Mouse (Mus musculus) lung, embryonic 16.5 days (tissue): ENCODE measurements around the gene Srrt. TPM values are rescaled to one million over a fixed set of nuclear protein-coding genes. Genes with fewer than 3 reads are reported as not detected.

ENCODE experiments used
- ATAC-seq: fragments of 200-750 bp; cut with Nextera tagmentation; 2 replicates; pipeline ENCODE4 v1.8.0; 2017; ENCODE audit warnings: low read depth, mild to moderate bottlenecking, moderate library complexity
- H3K27ac ChIP-seq: fragments of 300-500 bp; sonication (generic); 2 replicates; pipeline ENCODE4 v1.5.1; 2014; ENCODE audit warnings: mild to moderate bottlenecking, control low read depth, low read length
- H3K27me3 ChIP-seq: fragments of 300-500 bp; sonication (generic); 2 replicates; pipeline ENCODE4 v1.6.1; 2014; ENCODE audit warnings: low read depth, low read length, mixed read lengths; ENCODE audit not compliant: control insufficient read depth, insufficient read depth
- H3K36me3 ChIP-seq: fragments of 300-500 bp; sonication (generic); 2 replicates; pipeline ENCODE4 v1.6.1; 2014; ENCODE audit warnings: low read length; ENCODE audit not compliant: control insufficient read depth, insufficient read depth
- H3K4me1 ChIP-seq: fragments of 300-500 bp; sonication (generic); replicated peaks from 2 replicates; pipeline ENCODE4 v1.6.1; 2014; ENCODE audit warnings: low read length, mixed read lengths; ENCODE audit not compliant: control insufficient read depth, insufficient read depth
- H3K4me2 ChIP-seq: fragments of 300-500 bp; sonication (generic); 2 replicates; pipeline ENCODE4 v1.6.1; 2014; ENCODE audit warnings: low read depth, low read length, control low read depth
- H3K4me3 ChIP-seq: fragments of 300-500 bp; sonication (generic); 2 replicates; pipeline ENCODE4 v1.5.1; 2014; ENCODE audit warnings: mild to moderate bottlenecking, low read length, control low read depth
- H3K9ac ChIP-seq: fragments of 300-500 bp; sonication (generic); 2 replicates; pipeline ENCODE4 v1.6.1; 2014; ENCODE audit warnings: low read length, control low read depth
- H3K9me3 ChIP-seq: fragments of 300-500 bp; sonication (generic); 2 replicates; pipeline ENCODE4 v1.6.1; 2016; ENCODE audit warnings: low read length; ENCODE audit not compliant: control insufficient read depth
- WGBS: fragments of 180-500 bp; shearing (Covaris S2); extraction: QIAGEN DNeasy Blood & Tissue Kit; methylation state at CpG from one replicate; pipeline ENCODE4 v1.1.7; 2014; 5-methylcytosine and 5-hydroxymethylcytosine counted together
- polyA plus RNA-seq: library from polyadenylated mRNA; unstranded; fragments of >200 nt; fragmentation: Nextera tagmentation; extraction: Ambion mirVana; gene quantifications from 2 replicates; pipeline ENCODE4 v1.2.1, GENCODE M21; 2015

Gene Srrt
- polyA plus RNA-seq, 1 experiment from 2014 or later, result 144 TPM

DNA sequence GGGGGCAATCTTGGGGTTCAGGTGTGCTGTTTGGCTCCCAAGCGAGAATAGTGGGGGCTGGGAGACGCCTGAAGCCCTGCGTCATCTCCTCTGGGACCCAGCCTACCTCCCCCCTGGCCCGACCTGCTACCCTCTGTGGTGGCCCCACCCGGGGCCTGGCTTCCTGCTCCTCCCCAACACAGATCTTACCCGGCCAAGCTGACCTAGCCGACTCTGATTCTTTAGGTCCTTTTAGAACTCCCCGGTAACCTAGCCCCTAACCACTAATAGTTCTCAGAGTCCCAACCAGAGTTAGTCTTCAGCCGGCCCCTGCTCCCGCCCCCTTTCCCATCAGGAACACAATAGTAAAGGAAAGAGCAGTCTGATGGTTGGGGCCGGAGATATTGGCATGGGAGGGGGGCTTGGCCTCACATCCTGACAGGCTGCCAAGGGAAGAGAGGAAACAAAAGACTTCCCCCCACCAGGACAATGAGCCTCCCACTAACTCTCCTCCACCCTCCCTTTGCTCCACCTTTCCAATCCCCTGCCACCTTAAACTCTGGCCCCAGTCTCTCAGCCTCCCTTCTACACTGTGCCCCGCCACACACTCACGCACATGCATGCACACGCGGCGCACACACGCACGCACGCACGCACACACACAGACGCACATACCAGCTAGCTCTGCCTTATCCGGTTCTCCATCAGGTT lies 32.0 kb upstream of the Srrt start:
- Histone ChIP-seq H3K4me1 (peaks cover 21% of the 10 kb centered on the region), H3K4me3 (peak overlapping the region; percentile 45), H3K9ac (peak overlapping the region; percentile 66), H3K27ac (peak overlapping the region; percentile 93), H3K4me2 (peak overlapping the region; percentile 63), H3K36me3 (no peaks in the 10 kb centered on the region), H3K27me3 (no peaks in the 10 kb centered on the region), H3K9me3 (no peaks in the 10 kb centered on the region)
- ATAC-seq, result peak; percentile 57
- whole genome bisulfite sequencing, result 14% methylated on average over 22 of the region's 22 CpGs

- 1% methylated on average over 11 of the region's 11 CpGs for WGBS
- no peaks in the 10 kb centered on the region for H3K36me3 ChIP-seq
Observed at GRCm38 (mm10) chr5:137338663-137339289, 31.3 kb upstream of the Srrt start.

GRCm38 (mm10) chr5:137338256-137338655 lies 30.8 kb upstream of the Srrt start:
- Histone ChIP-seq H3K4me2 (peak overlapping the region; percentile 63), H3K36me3 (no peaks in the 10 kb centered on the region), H3K27me3 (no peaks in the 10 kb centered on the region), H3K9me3 (no peaks in the 10 kb centered on the region), H3K4me3 (peak overlapping the region; percentile 45), H3K9ac (peak overlapping the region; percentile 66), H3K27ac (peak overlapping the region; percentile 93), H3K4me1 (peaks cover 25% of the 10 kb centered on the region)
- ATAC-seq, result peak; percentile 86
- under 1% methylated on average over 19 of the region's 19 CpGs for WGBS

More at GRCm38 (mm10) chr5:137338663-137339289, 31.3 kb upstream of the Srrt start:
- Histone ChIP-seq H3K27ac (peak overlapping the region; percentile 93), H3K4me1 (peaks cover 25% of the 10 kb centered on the region), H3K4me3 (peak overlapping the region; percentile 45), H3K27me3 (no peaks in the 10 kb centered on the region), H3K9ac (peak overlapping the region; percentile 66), H3K4me2 (peak overlapping the region; percentile 63), H3K9me3 (no peaks in the 10 kb centered on the region)
- peak; percentile 54 for ATAC-seq

DNA sequence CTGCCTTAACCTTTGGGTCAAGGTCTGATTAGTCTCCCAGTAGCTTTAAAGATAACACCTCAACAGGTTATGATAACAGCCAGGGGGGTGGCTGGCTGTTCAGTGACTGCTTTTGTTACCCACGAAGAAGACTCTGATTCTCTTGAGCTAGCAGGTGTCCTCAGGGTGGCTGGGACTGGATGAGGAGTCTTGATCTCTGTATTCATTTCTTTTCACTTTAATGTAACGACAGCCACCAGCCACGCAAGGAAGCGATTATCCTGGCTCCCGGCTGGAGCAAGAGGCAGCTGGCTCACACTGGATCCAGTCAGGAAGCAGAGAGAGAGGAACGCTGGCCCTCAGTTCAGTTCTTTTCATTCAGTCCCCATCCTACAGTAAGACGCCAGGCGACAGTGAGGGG lies 29.7 kb upstream of the Srrt start:
- Histone ChIP-seq H3K9ac (no peak overlapping the region), H3K9me3 (no peaks in the 10 kb centered on the region), H3K4me3 (no peak overlapping the region), H3K27ac (peak overlapping the region; percentile 14; the same call in 1 of the 2 replicates), H3K4me2 (no peak overlapping the region), H3K4me1 (peaks cover 31% of the 10 kb centered on the region), H3K27me3 (no peaks in the 10 kb centered on the region), H3K36me3 (no peaks in the 10 kb centered on the region)
- WGBS, result 44% methylated on average over 8 of the region's 8 CpGs
- ATAC-seq, result no peak

GRCm38 (mm10) chr5:137335066-137335465 lies 27.6 kb upstream of the Srrt start:
- H3K27me3 ChIP-seq, result no peaks in the 10 kb centered on the region
- H3K4me1 ChIP-seq, result peaks cover 31% of the 10 kb centered on the region
- ATAC-seq, result no peak
- no peak overlapping the region for H3K4me3 ChIP-seq
- H3K4me2 ChIP-seq, result no peak overlapping the region
- no peaks in the 10 kb centered on the region for H3K9me3 ChIP-seq
- 80% methylated on average over 6 of the region's 6 CpGs for WGBS
- H3K9ac ChIP-seq, result no peak overlapping the region
- H3K36me3 ChIP-seq, result no peaks in the 10 kb centered on the region
- H3K27ac ChIP-seq, result no peak overlapping the region

DNA sequence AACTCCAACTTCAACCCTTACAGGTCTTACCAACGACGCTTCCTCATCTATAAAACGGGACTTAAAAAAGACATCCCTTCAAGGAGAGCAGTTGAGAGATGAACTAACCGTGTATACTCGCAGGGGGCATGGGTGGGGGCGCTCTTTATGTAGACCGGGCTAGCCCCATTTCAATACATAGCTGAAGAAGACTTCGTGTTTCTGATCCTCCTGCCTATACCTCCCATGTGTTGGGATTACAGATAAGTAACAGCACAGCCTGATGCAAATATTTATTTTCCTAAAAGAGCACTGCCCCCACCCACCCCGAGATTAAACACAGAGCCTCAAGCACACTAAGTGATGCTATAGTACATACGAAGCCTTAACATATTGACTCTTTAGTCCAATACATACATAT lies 26.8 kb upstream of the Srrt start:
- Histone ChIP-seq H3K4me3 (peak overlapping the region; percentile 64), H3K9me3 (no peaks in the 10 kb centered on the region), H3K27me3 (no peaks in the 10 kb centered on the region), H3K27ac (peak overlapping the region; percentile 14), H3K9ac (peak overlapping the region; percentile 19; the same call in 1 of the 2 replicates), H3K36me3 (no peaks in the 10 kb centered on the region), H3K4me1 (peaks cover 24% of the 10 kb centered on the region), H3K4me2 (peak overlapping the region; percentile 82)
- 39% methylated on average over 10 of the region's 10 CpGs for WGBS
- ATAC-seq, result no peak

- Histone ChIP-seq H3K4me1 (peaks cover 20% of the 10 kb centered on the region), H3K4me3 (peak within 1 kb of the TSS; percentile 64), H3K9me3 (no peaks in the 10 kb centered on the region), H3K27me3 (no peaks in the 10 kb centered on the region), H3K27ac (peak within 1 kb of the TSS; percentile 30), H3K9ac (peak within 1 kb of the TSS; percentile 80), H3K4me2 (peak within 1 kb of the TSS; percentile 82), H3K36me3 (no peaks in the 10 kb centered on the region)
- WGBS, result under 1% methylated on average over 44 of the region's 44 CpGs
- ATAC-seq, result peak; percentile 94
Observed at GRCm38 (mm10) chr5:137333512-137334174, 26.2 kb upstream of the Srrt start, which contains the start of gene Slc12a9. Slc12a9 (minus strand) TSS chr5:137333597.

GRCm38 (mm10) chr5:137332857-137333511 lies 25.5 kb upstream of the Srrt start:
- no peaks in the 10 kb centered on the region for H3K9me3 ChIP-seq
- H3K4me3 ChIP-seq, result peak overlapping the region; percentile 64
- WGBS, result 16% methylated on average over 15 of the region's 15 CpGs
- peak overlapping the region; percentile 30 for H3K27ac ChIP-seq
- H3K9ac ChIP-seq, result peak overlapping the region; percentile 80
- H3K4me1 ChIP-seq, result peaks cover 19% of the 10 kb centered on the region
- H3K4me2 ChIP-seq, result peak overlapping the region; percentile 82
- H3K27me3 ChIP-seq, result no peaks in the 10 kb centered on the region
- peaks cover 3% of the 10 kb centered on the region; the same call in 1 of the 2 replicates for H3K36me3 ChIP-seq
- ATAC-seq, result peak; percentile 2; the same call in 1 of the 2 replicates
